Mouse (Mus musculus): ENCODE measurements around the gene Phyhd1. TPM values are rescaled to one million over a fixed set of nuclear protein-coding genes. Genes with fewer than 3 reads are reported as not detected.

Phyhd1 gene
- total RNA-seq, 2 experiments from 2014 or later, result 11.0 to 14.3 TPM

DNA sequence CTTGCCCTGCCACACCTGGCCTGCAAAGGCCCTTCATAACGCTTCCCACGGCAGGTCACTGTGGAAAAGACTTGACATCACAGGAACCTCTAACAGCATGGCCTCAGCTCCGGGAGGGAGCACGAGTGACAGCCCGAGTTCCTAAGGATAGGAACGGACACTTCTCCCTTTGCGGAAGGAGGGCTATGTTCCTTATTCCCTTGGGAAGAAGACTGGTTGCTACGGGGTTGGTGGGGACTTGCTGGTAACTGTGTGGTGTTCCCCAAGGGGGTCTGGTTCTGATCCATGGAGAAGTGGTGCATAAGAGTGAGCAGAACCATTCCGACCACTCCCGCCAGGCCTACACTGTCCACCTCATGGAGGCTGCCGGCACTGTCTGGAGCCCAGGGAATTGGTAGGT lies 14.7 kb downstream of the Phyhd1 start, which contains the start of gene Gm28038:
Gene Gm28038 (plus strand): TSS at position 301 of the 400 bp plus-strand sequence.
- DNase-seq, result no peak
- intact Hi-C loops (cut with DNase I; ENCODE audit: low total_unique reads), result no loop called here

DNA sequence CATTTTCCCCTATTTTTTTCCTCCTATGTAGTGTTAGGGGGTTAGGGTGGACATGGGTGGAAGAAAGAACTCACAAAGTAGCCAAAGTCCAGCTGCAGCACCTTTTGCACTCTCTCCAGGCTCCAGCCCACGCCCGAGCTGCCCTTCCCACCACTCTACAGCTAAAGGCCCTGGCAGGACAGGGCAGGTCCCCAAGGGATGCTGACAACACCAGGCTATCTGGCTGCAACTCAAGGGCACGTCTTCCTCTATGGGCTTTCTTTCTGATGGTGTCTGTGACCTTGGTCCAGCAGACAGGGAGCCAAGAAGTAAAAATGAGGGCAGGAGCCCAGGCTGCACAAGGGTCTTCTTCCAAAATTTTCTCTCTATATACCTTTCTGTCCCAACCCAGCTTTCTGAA lies 15.6 kb downstream of the Phyhd1 start:
- DNase-seq, result no peak
- intact Hi-C loops (cut with DNase I; ENCODE audit: low total_unique reads), result no loop called here

DNA sequence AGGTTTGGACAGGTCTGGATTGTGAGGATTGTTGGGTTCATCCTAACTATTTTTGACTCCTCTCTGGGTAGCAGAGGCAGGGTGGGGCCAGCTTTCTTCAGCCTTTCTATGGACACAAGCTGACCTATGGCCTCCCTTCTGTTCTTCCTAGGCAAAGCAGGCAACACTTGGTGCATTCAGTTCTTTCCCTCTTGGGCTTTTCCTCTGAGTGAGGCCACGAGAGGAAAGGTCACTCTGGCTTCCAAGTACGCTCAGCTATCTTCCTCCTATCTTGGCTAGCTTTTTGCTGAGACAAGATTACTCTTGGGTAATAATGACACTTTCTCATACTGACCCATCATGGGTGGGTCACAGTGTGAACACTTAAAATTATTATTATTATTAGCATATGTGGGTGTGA lies 17.2 kb downstream of the Phyhd1 start:
- DNase-seq, result no peak
- intact Hi-C loops (cut with DNase I; ENCODE audit: low total_unique reads), result no loop called here

DNA sequence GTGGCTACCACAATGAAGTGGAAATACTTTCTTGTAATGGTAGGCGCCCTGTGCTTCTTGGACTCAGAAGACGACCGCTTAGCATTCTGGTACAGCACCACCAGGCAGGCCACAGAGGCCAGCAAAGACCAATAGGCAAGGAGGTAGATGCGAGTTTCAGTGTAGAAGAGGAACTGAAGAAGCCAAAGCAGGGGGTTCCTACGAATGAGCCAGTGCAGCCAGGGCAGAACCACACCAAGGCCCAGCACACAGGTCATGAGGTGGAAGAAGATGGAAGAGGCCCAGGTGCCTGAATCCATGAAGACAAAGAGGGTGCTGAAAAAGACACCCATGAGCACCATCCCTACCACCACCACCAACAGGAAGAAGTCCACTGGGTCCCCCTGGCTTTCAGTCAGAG lies 19.0 kb downstream of the Phyhd1 start:
- intact Hi-C loops (cut with DNase I; ENCODE audit: low total_unique reads), result no loop called here
- no peak for DNase-seq

DNA sequence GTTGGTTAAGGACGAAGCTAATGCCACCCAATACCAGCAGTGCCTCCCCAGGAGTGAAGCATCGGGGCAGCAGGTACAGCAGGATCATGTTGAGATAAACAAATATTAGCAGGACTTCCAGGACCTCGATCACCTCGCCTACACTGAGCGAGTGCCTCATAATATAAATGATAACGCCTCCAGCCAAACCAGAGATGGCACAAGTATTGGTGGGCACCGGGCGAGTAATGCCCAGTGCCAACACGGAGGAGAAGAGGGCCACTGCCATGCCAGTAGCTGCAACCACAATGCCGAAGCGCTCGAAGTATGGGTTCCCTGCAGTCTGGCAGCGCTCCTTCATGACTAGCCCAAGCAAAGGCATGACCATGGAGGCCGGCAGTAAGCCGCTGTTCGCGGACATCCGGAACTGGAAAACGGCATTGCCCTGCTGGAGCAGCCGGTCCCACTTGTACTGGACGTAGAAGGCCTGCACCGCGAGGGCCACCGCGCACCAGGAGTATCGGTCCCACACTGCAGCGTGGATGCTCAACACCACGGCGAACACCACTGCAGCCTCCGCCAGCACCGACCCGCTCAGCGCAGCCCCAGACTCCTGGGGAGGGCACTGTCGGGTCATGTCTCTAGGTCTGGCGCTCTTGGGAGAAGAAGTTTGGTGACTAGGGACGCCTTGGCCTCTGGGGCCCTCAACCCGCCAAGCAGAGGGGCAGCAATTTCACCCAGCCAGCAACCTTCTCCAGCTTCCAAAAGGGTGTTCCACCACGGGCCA lies 19.6 kb downstream of the Phyhd1 start:
- intact Hi-C loops (cut with DNase I; ENCODE audit: low total_unique reads), result no loop called here
- DNase-seq, result no peak

DNA sequence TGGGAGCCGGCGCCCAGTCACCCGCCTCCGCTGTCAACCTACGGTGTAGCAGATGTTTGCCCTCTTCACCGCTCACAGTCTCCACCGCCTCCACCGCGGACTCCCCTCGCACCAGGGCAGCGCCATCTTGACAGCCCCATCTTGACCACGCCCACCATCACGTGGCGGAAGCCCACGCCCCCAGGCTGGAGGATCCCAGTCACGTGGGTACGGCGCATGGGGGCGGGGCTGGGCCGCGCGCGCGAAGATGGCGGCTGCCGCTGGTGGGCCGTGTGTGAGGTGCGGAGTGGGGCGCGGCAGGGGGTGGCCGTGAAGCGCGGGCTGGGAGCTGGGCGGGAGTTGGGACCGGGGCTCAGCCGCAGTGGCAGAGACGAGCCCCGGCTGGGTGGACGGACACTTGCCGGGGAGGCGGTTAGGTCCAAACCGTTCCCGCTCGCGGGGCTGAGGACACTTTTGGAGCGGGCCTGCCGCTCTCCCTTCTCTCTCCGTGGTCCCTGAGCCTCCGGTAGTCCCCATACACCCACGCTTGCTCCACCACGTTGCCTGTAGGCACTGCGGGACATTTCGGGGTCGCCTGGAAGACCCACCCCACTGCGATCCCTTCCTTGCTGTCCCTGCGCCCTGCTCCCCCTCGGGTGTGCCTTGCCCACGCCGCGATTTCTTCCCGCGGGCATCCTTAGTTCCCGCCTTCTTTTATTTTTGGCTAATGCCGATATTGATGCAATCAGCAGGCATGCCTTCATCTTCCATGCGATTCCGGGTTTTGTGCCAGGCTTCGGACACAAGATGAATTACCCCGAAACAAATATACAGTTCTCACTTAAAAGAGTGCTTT lies 20.4 kb downstream of the Phyhd1 start, which contains the start of the genes Dolk and Nup188:
Gene Dolk (minus strand): TSS at position 143 of the 835 bp plus-strand sequence.
Gene Nup188 (plus strand): TSS at position 206 of the 835 bp plus-strand sequence.
- intact Hi-C loops (cut with DNase I; ENCODE audit: low total_unique reads), result no loop called here

DNA sequence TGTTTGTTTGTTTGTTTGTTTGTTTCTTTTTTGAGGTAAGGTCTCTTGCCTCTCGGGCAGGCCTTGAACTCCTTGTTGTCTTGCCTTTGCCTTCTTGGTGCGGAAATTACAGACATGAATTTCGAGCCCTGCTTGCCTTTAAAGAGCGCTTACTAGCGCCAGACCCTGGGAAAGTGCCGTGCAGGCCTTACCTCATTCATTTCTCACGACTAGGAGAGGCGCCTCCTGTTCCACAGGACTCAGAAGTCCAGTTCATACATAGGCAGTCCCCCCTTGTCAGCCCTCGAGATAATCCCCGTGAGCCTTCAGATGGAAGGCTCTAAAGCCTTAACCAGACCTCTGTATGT lies 21.0 kb downstream of the Phyhd1 start:
- DNase-seq, result no peak
- intact Hi-C loops (cut with DNase I; ENCODE audit: low total_unique reads), result no loop called here

More for the DNA sequence above, 20.4 kb downstream of the Phyhd1 start, which contains the start of the genes Dolk and Nup188:
- DNase-seq, result peak; percentile 98

DNA sequence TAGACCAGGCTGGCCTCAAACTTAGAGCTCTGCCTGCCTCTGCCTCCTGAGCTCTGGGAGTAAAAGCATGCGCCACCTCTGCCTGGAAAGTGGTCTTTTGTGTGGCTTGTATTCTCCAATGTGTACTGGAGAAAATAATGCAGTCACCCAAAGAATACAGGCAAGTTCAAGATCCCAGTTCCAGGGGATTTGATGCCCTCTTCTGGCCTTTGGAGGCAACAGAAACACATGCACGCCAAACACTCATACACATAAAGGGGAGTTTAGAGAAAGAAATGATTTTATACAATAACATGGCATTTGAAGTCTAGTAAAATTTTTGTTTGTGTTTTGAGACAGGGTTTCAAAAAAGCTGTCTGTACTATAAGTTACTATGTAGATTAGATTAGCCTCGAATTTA lies 33.5 kb downstream of the Phyhd1 start:
- intact Hi-C loops (cut with DNase I; ENCODE audit: low total_unique reads), result no loop called here
- DNase-seq, result no peak

DNA sequence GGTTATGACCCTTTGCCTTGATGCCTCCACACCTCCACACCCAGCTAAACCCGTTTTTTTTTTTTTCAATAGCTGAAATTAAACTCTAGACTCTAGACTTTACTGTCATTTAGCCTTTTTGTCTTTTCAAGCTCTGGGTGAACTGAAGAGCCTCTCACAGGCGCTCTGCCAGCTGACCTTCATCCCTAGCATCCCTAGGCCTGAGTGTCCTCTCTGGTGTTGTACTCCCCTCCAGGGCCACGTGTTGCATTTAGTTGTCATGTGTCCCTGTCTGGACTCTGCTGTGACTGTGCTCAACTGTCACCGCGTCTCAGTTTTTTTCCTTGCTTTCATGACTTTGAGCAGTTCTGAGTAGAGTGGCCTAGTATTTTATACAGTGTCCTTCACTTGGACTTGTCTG lies 34.0 kb downstream of the Phyhd1 start:
- intact Hi-C loops (cut with DNase I; ENCODE audit: low total_unique reads), result no loop called here

DNA sequence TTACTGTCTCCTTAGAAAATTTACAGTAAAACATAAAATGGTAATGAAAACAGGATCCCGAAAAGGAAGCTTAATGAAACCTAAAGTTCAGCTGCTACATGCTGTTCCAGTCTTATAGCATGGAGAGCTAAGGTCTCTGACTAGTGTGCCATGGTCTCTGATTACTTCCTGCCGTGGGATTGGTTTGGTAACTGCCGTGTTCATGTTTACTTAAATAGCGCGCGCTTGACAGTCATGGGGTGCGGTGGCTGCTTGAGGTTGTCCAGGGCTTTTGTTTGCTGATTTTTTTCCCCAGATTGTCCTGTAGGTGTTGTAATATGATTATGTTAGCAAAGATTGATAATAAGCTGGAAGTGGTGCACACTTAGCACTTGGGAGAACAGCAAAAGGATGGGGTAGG lies 40.1 kb downstream of the Phyhd1 start:
- no peak for DNase-seq
- intact Hi-C loops (cut with DNase I; ENCODE audit: low total_unique reads), result no loop called here

More for the DNA sequence above, 34.0 kb downstream of the Phyhd1 start:
- DNase-seq, result no peak

DNA sequence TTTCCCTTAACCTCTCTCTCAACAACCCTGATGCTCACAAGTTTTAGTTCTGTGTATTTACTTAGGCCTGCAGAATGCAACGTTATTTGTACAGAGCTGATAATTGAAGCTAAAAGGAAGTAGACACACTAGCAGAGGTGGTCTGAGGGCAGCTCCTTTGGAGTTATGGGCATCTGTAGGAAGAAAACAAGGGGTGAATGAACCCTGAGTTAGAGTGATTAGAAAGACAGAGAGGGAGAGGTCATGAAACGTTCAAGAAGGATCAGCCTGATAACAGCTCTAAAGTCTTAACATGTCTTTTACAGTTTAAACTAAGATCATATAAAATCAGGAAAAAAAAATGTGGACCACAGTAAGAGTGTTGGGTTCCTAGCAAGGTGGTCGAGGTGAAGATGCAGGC lies 43.3 kb downstream of the Phyhd1 start:
- intact Hi-C loops (cut with DNase I; ENCODE audit: low total_unique reads), result no loop called here
- DNase-seq, result no peak

DNA sequence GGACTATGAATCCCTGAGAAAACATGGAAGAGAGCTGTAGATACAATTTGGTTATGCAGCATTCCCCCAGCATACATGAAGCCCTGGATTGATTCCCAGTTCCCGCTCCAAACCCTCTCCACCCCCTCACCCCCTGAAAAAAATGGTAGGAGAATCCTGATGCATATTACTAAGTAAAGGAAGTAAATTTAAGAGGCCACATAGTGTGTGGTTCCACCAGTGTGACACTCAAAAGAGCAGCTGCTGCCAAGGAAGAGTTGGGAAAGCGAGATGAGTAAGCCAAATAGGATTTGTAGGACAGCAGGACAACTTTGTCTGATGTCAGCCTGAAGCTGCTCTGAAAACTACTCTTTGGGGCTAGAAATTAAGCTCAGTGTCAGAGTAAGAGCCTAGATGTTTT lies 45.5 kb downstream of the Phyhd1 start:
- DNase-seq, result no peak
- intact Hi-C loops (cut with DNase I; ENCODE audit: low total_unique reads), result no loop called here

DNA sequence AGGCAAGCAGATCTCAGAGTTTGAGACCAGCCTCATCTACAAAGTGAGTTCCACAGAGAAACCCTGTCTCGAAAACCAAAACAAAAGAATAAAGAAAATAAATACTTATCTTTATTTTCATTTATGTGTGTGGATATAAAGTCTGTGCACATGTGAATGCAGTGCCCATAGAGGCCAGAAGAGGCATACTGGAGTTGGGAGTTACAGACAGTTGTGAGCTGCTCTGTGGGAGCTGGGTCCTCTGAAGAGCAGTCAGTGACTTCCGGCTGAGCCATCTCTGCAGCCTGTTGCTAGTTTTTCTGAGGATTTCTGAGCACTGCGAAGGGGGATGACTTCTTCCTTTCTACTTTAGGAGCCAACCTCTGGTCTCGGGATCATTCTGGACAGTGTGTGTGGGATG lies 50.1 kb downstream of the Phyhd1 start:
- intact Hi-C loops (cut with DNase I; ENCODE audit: low total_unique reads), result no loop called here
- no peak for DNase-seq

DNA sequence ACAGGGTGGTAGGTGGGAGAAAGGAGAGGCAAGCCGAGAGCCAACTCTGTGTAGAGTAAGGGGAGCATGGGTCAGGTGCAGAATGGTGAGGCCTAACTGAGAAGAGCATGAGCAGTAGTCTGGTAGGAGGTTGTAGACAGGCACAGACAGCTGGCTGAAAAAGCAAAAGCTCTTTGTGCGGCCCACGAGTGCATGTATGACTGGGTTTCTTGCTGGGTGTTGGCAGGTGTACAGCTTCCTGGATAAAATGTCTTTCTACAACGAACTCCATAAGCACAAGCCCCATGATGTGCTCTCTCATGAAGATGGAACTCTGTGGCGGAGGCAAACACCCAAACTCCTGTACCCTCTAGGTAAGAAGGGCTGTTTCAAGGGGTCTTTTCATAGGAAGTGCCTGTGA lies 51.0 kb downstream of the Phyhd1 start:
- no peak for DNase-seq
- intact Hi-C loops (cut with DNase I; ENCODE audit: low total_unique reads), result no loop called here

DNA sequence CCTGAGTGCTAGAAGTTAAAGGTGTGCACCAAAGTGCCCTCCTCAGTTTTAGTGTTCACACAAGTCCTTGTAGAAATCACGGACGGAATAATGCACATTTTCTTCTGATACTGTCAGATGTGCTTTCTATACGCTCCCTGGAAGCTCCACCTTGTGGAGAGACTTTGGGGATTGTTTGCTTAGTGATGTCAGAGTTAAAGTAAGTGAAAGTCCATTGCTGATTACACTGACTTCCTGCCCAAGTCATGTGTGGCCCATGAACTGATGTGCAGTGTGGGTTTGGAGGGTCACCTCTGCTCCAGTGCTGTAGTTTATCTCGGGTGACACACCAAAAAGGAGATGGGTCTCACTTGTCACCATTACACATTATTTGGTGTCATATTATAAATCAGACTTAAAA lies 53.3 kb downstream of the Phyhd1 start:
- DNase-seq, result no peak
- intact Hi-C loops (cut with DNase I; ENCODE audit: low total_unique reads), result no loop called here

DNA sequence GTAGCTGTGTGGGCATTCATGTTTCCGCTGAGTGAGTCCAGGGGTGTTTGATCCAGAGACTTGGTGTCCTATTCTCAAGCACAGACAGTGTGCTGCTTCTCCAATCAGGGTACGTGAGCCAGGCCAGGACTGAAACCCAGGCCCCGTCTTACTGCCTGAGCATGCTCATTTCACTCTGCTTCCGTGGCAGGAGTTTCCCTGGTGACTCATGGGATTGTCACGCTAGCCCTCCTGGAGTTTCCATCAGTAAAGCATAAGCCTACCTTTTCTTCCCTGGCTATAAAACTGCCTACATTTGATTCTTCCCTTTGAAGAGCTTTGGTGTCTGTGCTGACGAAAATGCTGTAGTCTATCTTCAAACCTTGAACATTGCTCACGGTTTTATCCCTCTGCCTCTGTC lies 57.1 kb downstream of the Phyhd1 start:
- DNase-seq, result no peak
- intact Hi-C loops (cut with DNase I; ENCODE audit: low total_unique reads), result no loop called here

DNA sequence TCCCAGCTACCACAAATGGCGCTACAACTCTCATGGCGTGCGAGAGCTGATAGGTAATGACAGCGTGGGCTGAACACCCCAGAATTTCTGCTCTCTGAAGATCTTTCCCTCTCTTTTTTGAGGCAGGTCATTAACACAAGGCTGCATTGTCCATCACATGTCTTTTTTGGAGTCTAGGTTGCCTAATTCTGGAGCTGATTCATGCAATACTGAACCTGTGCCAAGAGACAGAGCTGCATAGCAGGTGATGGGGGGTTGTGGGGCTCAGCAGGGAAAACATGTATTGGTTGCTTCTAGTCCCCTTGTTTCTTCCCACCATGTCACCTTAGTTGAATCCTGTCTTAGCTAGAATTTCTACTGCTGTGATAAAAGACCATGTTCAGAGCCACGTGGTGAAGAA lies 59.3 kb downstream of the Phyhd1 start:
- DNase-seq, result no peak
- intact Hi-C loops (cut with DNase I; ENCODE audit: low total_unique reads), result no loop called here

DNA sequence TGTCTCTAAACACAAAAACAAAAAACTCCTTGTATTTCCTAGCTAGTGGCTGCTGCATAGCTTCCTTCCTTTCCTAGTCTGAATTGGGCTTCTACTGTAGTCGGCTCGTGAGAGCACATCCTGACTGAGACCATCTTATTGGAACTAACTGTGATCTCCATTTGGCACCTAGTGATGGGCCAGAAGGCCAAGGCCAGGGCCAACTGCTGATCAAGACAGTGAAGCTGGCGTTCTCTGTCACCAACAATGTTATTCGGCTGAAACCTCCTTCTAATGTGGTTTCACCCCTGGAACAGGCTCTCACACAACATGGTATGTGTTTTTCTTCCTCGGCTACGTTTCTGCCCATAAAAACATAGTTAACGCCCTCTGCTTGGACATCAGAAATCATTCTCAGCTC lies 61.3 kb downstream of the Phyhd1 start:
- intact Hi-C loops (cut with DNase I; ENCODE audit: low total_unique reads), result no loop called here
- no peak for DNase-seq

DNA sequence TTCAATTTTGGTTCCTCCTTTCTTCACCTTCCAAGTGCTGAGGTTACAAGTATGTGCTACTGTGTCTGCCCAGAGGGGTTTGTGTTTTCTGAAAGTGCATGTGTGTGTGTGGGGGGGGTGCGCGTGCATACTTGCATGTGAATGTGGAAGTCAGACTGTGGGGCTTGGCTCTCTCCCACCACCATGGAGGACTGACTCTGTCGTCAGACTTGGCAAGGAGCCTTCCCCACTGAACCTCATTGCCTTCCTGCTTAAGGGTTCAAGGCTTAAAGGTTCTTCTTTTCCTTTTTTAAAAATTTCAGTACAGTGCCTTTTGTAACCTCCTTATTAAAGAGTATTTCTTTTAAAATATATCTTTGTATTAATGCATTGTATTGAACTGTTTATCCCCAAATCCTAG lies 62.8 kb downstream of the Phyhd1 start:
- intact Hi-C loops (cut with DNase I; ENCODE audit: low total_unique reads), result no loop called here
- DNase-seq, result no peak
